Mouse (Mus musculus): ENCODE data around the gene Zscan22. TPM values are rescaled to one million over a fixed set of nuclear protein-coding genes. Genes with fewer than 3 reads are reported as not detected.
"Not testable (repeated sequence)": the region's sequence is repeated elsewhere in the genome, so short reads cannot be mapped to it uniquely, and the experiment has no call there.

The Zscan22 gene
- polyA plus RNA-seq, 1 experiment from 2014 or later, result 4.4 TPM

- ATAC-seq, result no peak
- no peaks in the 10 kb centered on the region for H3K9me3 ChIP-seq (ENCODE audit: control insufficient read depth)
- no peak for TF ChIP-seq CTCF (IDR thresholded peaks at IDR 0.05; ENCODE audit: low read depth)
- H3K4me1 ChIP-seq (replicated peaks; ENCODE audit: control insufficient read depth, insufficient read depth, low read length), result no peaks in the 10 kb centered on the region; the same call in 1 of the 2 replicates
- peaks cover under 1% of the 10 kb centered on the region; the same call in 1 of the 2 replicates for H3K27me3 ChIP-seq (replicated peaks; ENCODE audit: control insufficient read depth, insufficient read depth, low read length)
- H3K9ac ChIP-seq (ENCODE audit: low read depth, low read length), result peak overlapping the region; percentile 89
- peak overlapping the region; percentile 86 for H3K4me3 ChIP-seq (ENCODE audit: low read depth, low read length)
- H3K4me2 ChIP-seq (replicated peaks; ENCODE audit: low read depth), result peak overlapping the region; percentile 82
- WGBS, result 1% methylated on average over 8 of the region's 8 CpGs
- peaks cover 34% of the 10 kb centered on the region for H3K36me3 ChIP-seq (ENCODE audit: control insufficient read depth, insufficient read depth)
- H3K27ac ChIP-seq (ENCODE audit: low read depth, low read length), result no peak overlapping the region
Measured at GRCm38 (mm10) chr7:12922729-12923128, 25.1 kb downstream of the Zscan22 start.

GRCm38 (mm10) chr7:12926316-12926715 is 28.7 kb downstream of the Zscan22 start:
- H3K36me3 ChIP-seq (ENCODE audit: control insufficient read depth, insufficient read depth), result peaks cover 34% of the 10 kb centered on the region
- H3K4me3 ChIP-seq (ENCODE audit: low read depth, low read length), result no peak overlapping the region
- no peak overlapping the region for H3K9ac ChIP-seq (ENCODE audit: low read depth, low read length)
- 71% methylated on average over 7 of the region's 7 CpGs for WGBS
- H3K4me1 ChIP-seq (replicated peaks; ENCODE audit: control insufficient read depth, insufficient read depth, low read length), result no peaks in the 10 kb centered on the region; the same call in 1 of the 2 replicates
- H3K9me3 ChIP-seq (ENCODE audit: control insufficient read depth), result no peaks in the 10 kb centered on the region
- no peak overlapping the region for H3K4me2 ChIP-seq (replicated peaks; ENCODE audit: low read depth)
- no peak overlapping the region for H3K27ac ChIP-seq (ENCODE audit: low read depth, low read length)
- no peak for TF ChIP-seq CTCF (IDR thresholded peaks at IDR 0.05; ENCODE audit: low read depth)
- H3K27me3 ChIP-seq (replicated peaks; ENCODE audit: control insufficient read depth, insufficient read depth, low read length), result peaks cover 5% of the 10 kb centered on the region; the same call in 1 of the 2 replicates
- ATAC-seq, result no peak

- 23% methylated on average over 8 of the region's 8 CpGs for WGBS
- no peak for TF ChIP-seq CTCF (IDR thresholded peaks at IDR 0.05; ENCODE audit: low read depth)
- peak; percentile 74 for ATAC-seq
Measured at GRCm38 (mm10) chr7:12927191-12927680, 29.6 kb downstream of the Zscan22 start, which contains the start of gene Rnf225. Gene Rnf225, plus strand, starts transcription at chr7:12927416.

GRCm38 (mm10) chr7:12927693-12928589 is 30.3 kb downstream of the Zscan22 start:
- WGBS, result 6% methylated on average over 65 of the region's 65 CpGs
- no peak overlapping the region for H3K27ac ChIP-seq (ENCODE audit: low read depth, low read length)
- no peak; the same call in 1 of the 2 replicates for ATAC-seq
- H3K4me3 ChIP-seq (ENCODE audit: low read depth, low read length), result peak overlapping the region; percentile 33
- H3K4me2 ChIP-seq (replicated peaks; ENCODE audit: low read depth), result peak overlapping the region; percentile 72
- no peak for TF ChIP-seq CTCF (IDR thresholded peaks at IDR 0.05; ENCODE audit: low read depth)
- H3K9me3 ChIP-seq (ENCODE audit: control insufficient read depth), result no peaks in the 10 kb centered on the region
- peaks cover 5% of the 10 kb centered on the region; the same call in 1 of the 2 replicates for H3K27me3 ChIP-seq (replicated peaks; ENCODE audit: control insufficient read depth, insufficient read depth, low read length)
- peak overlapping the region; percentile 40; the same call in 1 of the 2 replicates for H3K9ac ChIP-seq (ENCODE audit: low read depth, low read length)
- no peaks in the 10 kb centered on the region for H3K4me1 ChIP-seq (replicated peaks; ENCODE audit: control insufficient read depth, insufficient read depth, low read length)
- peaks cover 34% of the 10 kb centered on the region for H3K36me3 ChIP-seq (ENCODE audit: control insufficient read depth, insufficient read depth)

More at GRCm38 (mm10) chr7:12927191-12927680, 29.6 kb downstream of the Zscan22 start, which contains the start of gene Rnf225:
- peak within 1 kb of the TSS; percentile 40; the same call in 1 of the 2 replicates for H3K9ac ChIP-seq (ENCODE audit: low read depth, low read length)
- peak within 1 kb of the TSS; percentile 72 for H3K4me2 ChIP-seq (replicated peaks; ENCODE audit: low read depth)
- H3K4me3 ChIP-seq (ENCODE audit: low read depth, low read length), result peak within 1 kb of the TSS; percentile 33
- H3K9me3 ChIP-seq (ENCODE audit: control insufficient read depth), result no peaks in the 10 kb centered on the region
- H3K4me1 ChIP-seq (replicated peaks; ENCODE audit: control insufficient read depth, insufficient read depth, low read length), result no peaks in the 10 kb centered on the region; the same call in 1 of the 2 replicates
- peaks cover 5% of the 10 kb centered on the region; the same call in 1 of the 2 replicates for H3K27me3 ChIP-seq (replicated peaks; ENCODE audit: control insufficient read depth, insufficient read depth, low read length)
- no peak within 1 kb of the TSS for H3K27ac ChIP-seq (ENCODE audit: low read depth, low read length)
- peaks cover 34% of the 10 kb centered on the region for H3K36me3 ChIP-seq (ENCODE audit: control insufficient read depth, insufficient read depth)

GRCm38 (mm10) chr7:12933615-12934140 is 36.1 kb downstream of the Zscan22 start:
- no peak overlapping the region for H3K9ac ChIP-seq (ENCODE audit: low read depth, low read length)
- no peak for TF ChIP-seq CTCF (IDR thresholded peaks at IDR 0.05; ENCODE audit: low read depth)
- H3K4me3 ChIP-seq (ENCODE audit: low read depth, low read length), result no peak overlapping the region
- H3K27ac ChIP-seq (ENCODE audit: low read depth, low read length), result no peak overlapping the region
- H3K36me3 ChIP-seq (ENCODE audit: control insufficient read depth, insufficient read depth), result no peaks in the 10 kb centered on the region
- H3K9me3 ChIP-seq (ENCODE audit: control insufficient read depth), result no peaks in the 10 kb centered on the region
- 85% methylated on average over 4 of the region's 4 CpGs for WGBS
- no peaks in the 10 kb centered on the region for H3K27me3 ChIP-seq (replicated peaks; ENCODE audit: control insufficient read depth, insufficient read depth, low read length)
- ATAC-seq, result no peak
- H3K4me1 ChIP-seq (replicated peaks; ENCODE audit: control insufficient read depth, insufficient read depth, low read length), result no peaks in the 10 kb centered on the region
- no peak overlapping the region for H3K4me2 ChIP-seq (replicated peaks; ENCODE audit: low read depth)

- Histone ChIP-seq H3K9me3 (ENCODE audit: control insufficient read depth) (no peaks in the 10 kb centered on the region), H3K36me3 (ENCODE audit: control insufficient read depth, insufficient read depth) (no peaks in the 10 kb centered on the region), H3K27me3 (replicated peaks; ENCODE audit: control insufficient read depth, insufficient read depth, low read length) (no peaks in the 10 kb centered on the region), H3K4me1 (replicated peaks; ENCODE audit: control insufficient read depth, insufficient read depth, low read length) (no peaks in the 10 kb centered on the region), H3K4me3 (ENCODE audit: low read depth, low read length) (no peak overlapping the region), H3K4me2 (replicated peaks; ENCODE audit: low read depth) (no peak overlapping the region), H3K9ac (ENCODE audit: low read depth, low read length) (no peak overlapping the region), H3K27ac (ENCODE audit: low read depth, low read length) (no peak overlapping the region)
- 54% methylated on average over 3 of the region's 3 CpGs for WGBS
- TF ChIP-seq CTCF (IDR thresholded peaks at IDR 0.05; ENCODE audit: low read depth), result no peak
- ATAC-seq, result no peak
Measured at GRCm38 (mm10) chr7:12934808-12935207, 37.2 kb downstream of the Zscan22 start.

- 86% methylated on average over 3 of the region's 4 CpGs for WGBS
- H3K27me3 ChIP-seq (replicated peaks; ENCODE audit: control insufficient read depth, insufficient read depth, low read length), result not testable (repeated sequence)
Measured at GRCm38 (mm10) chr7:12937254-12937803, 39.7 kb downstream of the Zscan22 start.

More at GRCm38 (mm10) chr7:12937254-12937803, 39.7 kb downstream of the Zscan22 start:
- not testable (repeated sequence) for H3K36me3 ChIP-seq (ENCODE audit: control insufficient read depth, insufficient read depth); H3K4me2 ChIP-seq (replicated peaks; ENCODE audit: low read depth); H3K4me3 ChIP-seq (ENCODE audit: low read depth, low read length); H3K9me3 ChIP-seq (ENCODE audit: control insufficient read depth); H3K9ac ChIP-seq (ENCODE audit: low read depth, low read length); H3K4me1 ChIP-seq (replicated peaks; ENCODE audit: control insufficient read depth, insufficient read depth, low read length); ATAC-seq; H3K27ac ChIP-seq (ENCODE audit: low read depth, low read length)
